Mouse (Mus musculus): ENCODE data around the gene Hydin. TPM values are rescaled to one million over a fixed set of nuclear protein-coding genes. Genes with fewer than 3 reads are reported as not detected.

The Hydin gene
- total and polyA plus RNA-seq, 3 experiments, result 0.05 TPM; not detected in 2

DNA sequence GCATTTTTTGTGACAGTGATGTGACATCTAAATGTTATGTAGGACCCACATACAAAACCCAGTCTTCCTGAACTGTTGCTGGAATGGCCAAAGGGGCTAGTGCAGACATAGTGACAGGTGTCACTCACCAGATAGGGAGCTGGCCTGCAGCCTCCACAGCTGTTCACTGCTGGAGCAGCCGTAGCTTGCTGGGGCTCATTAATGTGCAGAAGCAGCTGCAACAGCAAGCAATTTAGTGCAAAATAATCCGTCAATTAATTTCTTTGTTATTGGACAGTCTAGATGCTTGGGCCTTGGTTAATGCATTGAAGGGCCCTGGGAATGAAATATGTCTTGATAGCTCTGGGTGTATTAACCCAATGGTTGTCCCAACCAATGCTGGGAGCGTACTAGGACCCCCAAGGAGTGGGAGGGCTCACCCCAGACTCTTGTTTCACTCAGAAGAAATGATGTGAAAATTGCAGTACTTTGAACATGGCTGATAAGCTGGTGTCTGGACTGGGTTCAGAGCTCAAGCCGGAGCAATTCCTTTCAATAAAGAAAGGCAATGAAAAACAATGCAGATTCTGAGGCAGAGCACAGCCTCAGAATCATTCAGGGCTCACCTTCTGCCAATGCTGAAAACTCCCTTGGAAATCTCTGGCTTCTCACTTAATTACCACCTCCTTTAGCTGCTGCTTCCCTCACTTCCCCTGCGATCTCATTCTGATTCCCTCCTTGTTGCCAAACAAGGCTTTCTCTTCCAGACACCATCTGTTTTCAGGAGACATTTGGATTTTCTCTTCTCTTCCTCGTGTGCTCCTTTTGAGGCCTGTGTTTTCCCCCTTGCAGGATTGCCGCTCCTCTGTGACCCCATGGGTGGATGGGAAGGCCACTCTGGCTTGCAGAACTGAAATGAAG, 24.2 kb upstream of the Hydin start:
- no peak for DNase-seq (ENCODE audit: low spot score)
- TF ChIP-seq POLR2AphosphoS5 (IDR thresholded peaks at IDR 0.05; ENCODE audit: insufficient replicate concordance, low read depth, low read length) (no peak), GATA1 (IDR thresholded peaks at IDR 0.05; ENCODE audit: borderline replicate concordance, low read length) (no peak), CTCF (IDR thresholded peaks at IDR 0.05; ENCODE audit: low read depth, low read length) (no peak), GATA2 (IDR thresholded peaks at IDR 0.05; ENCODE audit: borderline replicate concordance, low read depth, low read length) (no peak), TAL1 (conservative IDR thresholded peaks at IDR 0.05; ENCODE audit: low read depth, low read length) (no peak)
- no peaks in the 10 kb centered on the region for H3K4me1 ChIP-seq (ENCODE audit: insufficient read depth, low read depth, low read length)
- no peaks in the 10 kb centered on the region for H3K36me3 ChIP-seq (replicated peaks)
- peaks cover 9% of the 10 kb centered on the region; the same call in 1 of the 2 replicates for H3K9me3 ChIP-seq (replicated peaks)
- H3K4me3 ChIP-seq (ENCODE audit: low read depth, low read length), result no peak overlapping the region
- no peak for ATAC-seq (ENCODE audit: extremely low read depth, insufficient number of reproducible peaks, low FRiP score, poor library complexity, severe bottlenecking)
- no peaks in the 10 kb centered on the region for H3K27me3 ChIP-seq (ENCODE audit: insufficient read depth, low read length)

- Histone ChIP-seq H3K36me3 (replicated peaks) (no peaks in the 10 kb centered on the region), H3K9me3 (replicated peaks) (peaks cover 9% of the 10 kb centered on the region), H3K4me3 (ENCODE audit: low read depth, low read length) (no peak overlapping the region), H3K4me1 (ENCODE audit: insufficient read depth, low read depth, low read length) (no peaks in the 10 kb centered on the region), H3K27me3 (ENCODE audit: insufficient read depth, low read length) (no peaks in the 10 kb centered on the region)
- DNase-seq (ENCODE audit: low spot score), result no peak
- no peak for ATAC-seq (ENCODE audit: extremely low read depth, insufficient number of reproducible peaks, low FRiP score, poor library complexity, severe bottlenecking)
- no peak for TF ChIP-seq CTCF (IDR thresholded peaks at IDR 0.05; ENCODE audit: low read depth, low read length)
- no peak for TF ChIP-seq GATA1 (IDR thresholded peaks at IDR 0.05; ENCODE audit: borderline replicate concordance, low read length)
- no peak for TF ChIP-seq GATA2 (IDR thresholded peaks at IDR 0.05; ENCODE audit: borderline replicate concordance, low read depth, low read length)
- no peak for TF ChIP-seq TAL1 (conservative IDR thresholded peaks at IDR 0.05; ENCODE audit: low read depth, low read length)
- TF ChIP-seq POLR2AphosphoS5 (IDR thresholded peaks at IDR 0.05; ENCODE audit: insufficient replicate concordance, low read depth, low read length), result no peak
Measured at GRCm38 (mm10) chr8:110244566-110244965, 22.2 kb upstream of the Hydin start.

DNA sequence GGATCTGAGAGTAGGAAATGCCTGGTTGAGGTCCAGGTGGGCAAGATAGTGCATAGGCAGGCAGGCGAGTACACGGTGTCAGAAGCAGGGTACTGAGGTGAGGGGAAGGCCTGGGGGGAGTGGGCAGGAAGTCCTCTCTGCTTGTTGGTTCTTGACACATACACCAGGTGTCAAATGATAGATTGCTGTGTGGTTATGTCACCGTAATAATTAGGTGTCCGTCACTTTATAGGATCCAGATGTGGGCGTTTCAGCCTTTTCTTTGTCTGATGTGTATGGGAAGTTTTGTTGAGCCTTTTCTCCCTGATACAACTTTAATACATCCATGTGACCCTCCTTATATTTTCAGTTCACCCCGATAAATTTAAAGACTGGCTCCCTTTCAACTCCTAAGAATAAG, 19.5 kb upstream of the Hydin start:
- DNase-seq (ENCODE audit: low spot score), result no peak
- ATAC-seq (ENCODE audit: extremely low read depth, insufficient number of reproducible peaks, low FRiP score, poor library complexity, severe bottlenecking), result no peak
- Histone ChIP-seq H3K4me3 (ENCODE audit: low read depth, low read length) (no peak overlapping the region), H3K27me3 (ENCODE audit: insufficient read depth, low read length) (no peaks in the 10 kb centered on the region), H3K4me1 (ENCODE audit: insufficient read depth, low read depth, low read length) (no peaks in the 10 kb centered on the region), H3K9me3 (replicated peaks) (peaks cover 11% of the 10 kb centered on the region), H3K36me3 (replicated peaks) (no peaks in the 10 kb centered on the region)
- TF ChIP-seq TAL1 (conservative IDR thresholded peaks at IDR 0.05; ENCODE audit: low read depth, low read length) (no peak), POLR2AphosphoS5 (IDR thresholded peaks at IDR 0.05; ENCODE audit: insufficient replicate concordance, low read depth, low read length) (no peak), GATA1 (IDR thresholded peaks at IDR 0.05; ENCODE audit: borderline replicate concordance, low read length) (no peak), CTCF (IDR thresholded peaks at IDR 0.05; ENCODE audit: low read depth, low read length) (no peak), GATA2 (IDR thresholded peaks at IDR 0.05; ENCODE audit: borderline replicate concordance, low read depth, low read length) (no peak)

DNA sequence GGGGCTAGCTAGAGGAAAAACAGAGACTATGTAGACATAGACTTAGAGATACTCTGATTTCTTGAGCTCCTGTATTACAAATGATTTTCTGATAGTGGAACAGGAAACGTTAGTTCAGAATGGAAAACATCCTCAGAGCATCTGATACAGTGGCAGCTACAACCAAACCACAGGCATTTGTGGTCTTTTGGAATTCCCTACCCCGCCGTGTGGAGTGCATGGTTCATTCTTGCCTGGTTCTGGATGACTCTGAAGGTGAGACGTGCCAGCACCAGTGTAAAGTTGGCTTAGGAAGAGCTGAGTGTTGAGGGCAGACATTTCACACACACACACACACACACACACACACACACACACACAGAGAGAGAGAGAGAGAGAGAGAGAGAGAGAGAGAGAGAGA, 12.8 kb upstream of the Hydin start:
- no peaks in the 10 kb centered on the region for H3K36me3 ChIP-seq (replicated peaks)
- H3K27me3 ChIP-seq (ENCODE audit: insufficient read depth, low read length), result no peaks in the 10 kb centered on the region
- H3K4me3 ChIP-seq (ENCODE audit: low read depth, low read length), result no peak overlapping the region
- peaks cover 15% of the 10 kb centered on the region for H3K9me3 ChIP-seq (replicated peaks)
- no peaks in the 10 kb centered on the region for H3K4me1 ChIP-seq (ENCODE audit: insufficient read depth, low read depth, low read length)
- ATAC-seq (ENCODE audit: extremely low read depth, insufficient number of reproducible peaks, low FRiP score, poor library complexity, severe bottlenecking) (no peak), DNase-seq (ENCODE audit: low spot score) (no peak)
- TF ChIP-seq POLR2AphosphoS5 (IDR thresholded peaks at IDR 0.05; ENCODE audit: insufficient replicate concordance, low read depth, low read length) (no peak), TAL1 (conservative IDR thresholded peaks at IDR 0.05; ENCODE audit: low read depth, low read length) (no peak), GATA2 (IDR thresholded peaks at IDR 0.05; ENCODE audit: borderline replicate concordance, low read depth, low read length) (no peak), GATA1 (IDR thresholded peaks at IDR 0.05; ENCODE audit: borderline replicate concordance, low read length) (no peak), CTCF (IDR thresholded peaks at IDR 0.05; ENCODE audit: low read depth, low read length) (no peak)

- no peaks in the 10 kb centered on the region for H3K36me3 ChIP-seq (replicated peaks)
Measured at GRCm38 (mm10) chr8:110265796-110266305, 926 bp upstream of the Hydin start.

GRCm38 (mm10) chr8:110267268-110267667, 491 bp downstream of the Hydin start:
- Histone ChIP-seq H3K9me3 (replicated peaks) (peaks cover 31% of the 10 kb centered on the region), H3K27me3 (ENCODE audit: insufficient read depth, low read length) (no peaks in the 10 kb centered on the region), H3K36me3 (replicated peaks) (no peaks in the 10 kb centered on the region), H3K4me1 (ENCODE audit: insufficient read depth, low read depth, low read length) (no peaks in the 10 kb centered on the region), H3K4me3 (ENCODE audit: low read depth, low read length) (no peak overlapping the region)
- no peak for DNase-seq (ENCODE audit: low spot score)
- ATAC-seq (ENCODE audit: extremely low read depth, insufficient number of reproducible peaks, low FRiP score, poor library complexity, severe bottlenecking), result no peak
- TF ChIP-seq GATA1 (IDR thresholded peaks at IDR 0.05; ENCODE audit: borderline replicate concordance, low read length) (no peak), GATA2 (IDR thresholded peaks at IDR 0.05; ENCODE audit: borderline replicate concordance, low read depth, low read length) (no peak), CTCF (IDR thresholded peaks at IDR 0.05; ENCODE audit: low read depth, low read length) (no peak), POLR2AphosphoS5 (IDR thresholded peaks at IDR 0.05; ENCODE audit: insufficient replicate concordance, low read depth, low read length) (no peak), TAL1 (conservative IDR thresholded peaks at IDR 0.05; ENCODE audit: low read depth, low read length) (no peak)

More at GRCm38 (mm10) chr8:110265796-110266305, 926 bp upstream of the Hydin start:
- TF ChIP-seq GATA2 (IDR thresholded peaks at IDR 0.05; ENCODE audit: borderline replicate concordance, low read depth, low read length) (no peak), CTCF (IDR thresholded peaks at IDR 0.05; ENCODE audit: low read depth, low read length) (no peak), POLR2AphosphoS5 (IDR thresholded peaks at IDR 0.05; ENCODE audit: insufficient replicate concordance, low read depth, low read length) (no peak), TAL1 (conservative IDR thresholded peaks at IDR 0.05; ENCODE audit: low read depth, low read length) (no peak), GATA1 (IDR thresholded peaks at IDR 0.05; ENCODE audit: borderline replicate concordance, low read length) (no peak)
- H3K4me3 ChIP-seq (ENCODE audit: low read depth, low read length), result no peak overlapping the region
- DNase-seq (ENCODE audit: low spot score), result no peak
- no peaks in the 10 kb centered on the region for H3K4me1 ChIP-seq (ENCODE audit: insufficient read depth, low read depth, low read length)
- no peak for ATAC-seq (ENCODE audit: extremely low read depth, insufficient number of reproducible peaks, low FRiP score, poor library complexity, severe bottlenecking)
- no peaks in the 10 kb centered on the region for H3K27me3 ChIP-seq (ENCODE audit: insufficient read depth, low read length)
- H3K9me3 ChIP-seq (replicated peaks), result peaks cover 37% of the 10 kb centered on the region
